Comparison of ENCODE assay signal across 7 mouse cellular contexts in genomic region chr14:52013771-52014219, GRCm38 (mm10). TPM values are rescaled to one million over a fixed set of nuclear protein-coding genes. Genes with fewer than 3 reads are reported as not detected.
A peak's percentile ranks its signal among the peaks of the same experiment; 100 is the strongest.
DNase-seq lines count a peak whose midpoint lies in the region; ATAC-seq and TF ChIP-seq lines count a peak whose summit lies in the region.

No protein-coding gene starts in this region.

- no peaks in the 10 kb centered on the region for H3K27me3 ChIP-seq in CH12.LX (replicated peaks)
- no peaks in the 10 kb centered on the region; the same call in 1 of the 2 replicates for H3K27me3 ChIP-seq in hindbrain, embryonic 10.5 days (ENCODE audit: insufficient read depth, poor library complexity, severe bottlenecking)
- no peaks in the 10 kb centered on the region for H3K27me3 ChIP-seq in liver, postnatal 0 days (ENCODE audit: insufficient read depth, low read length)
- no peaks in the 10 kb centered on the region for H3K27me3 ChIP-seq in splenic B cell, adult 2 months (ENCODE audit: control insufficient read depth, insufficient read depth, low read length, poor library complexity, severe bottlenecking)

- in situ Hi-C loops in CH12.LX (cut with MboI; ENCODE audit: low pct_ligation_motif_present, low pct_unique_long_range_greater_than_20kb, low sequenced_read_pairs) = no loop called here

- no peak for TF ChIP-seq CTCF in CH12.LX (conservative IDR thresholded peaks at IDR 0.05 in 1 of 2, IDR thresholded peaks at IDR 0.05 in 1 of 2; ENCODE audit: low read depth in 2 of 2, low read length in 2 of 2)
- TF ChIP-seq CTCF in liver, postnatal 0 days (IDR thresholded peaks at IDR 0.05; ENCODE audit: low read depth) = no peak

- peaks cover 5 to 26% of the 10 kb centered on the region in 2 experiments for H3K36me3 ChIP-seq in CH12.LX (replicated peaks in 1 of 2; ENCODE audit: control insufficient read depth in 1 of 2, insufficient read depth in 1 of 2, low read length in 1 of 2)
- H3K36me3 ChIP-seq in hindbrain, embryonic 10.5 days = peaks cover 15% of the 10 kb centered on the region
- 0 out of 2 replicates have a peak, but pooled peaks cover 7% of the 10 kb centered on the region for H3K36me3 ChIP-seq in liver, postnatal 0 days (replicated peaks; ENCODE audit: insufficient read depth, low read length)
- no peaks in the 10 kb centered on the region for H3K36me3 ChIP-seq in splenic B cell, adult 2 months (ENCODE audit: control insufficient read depth, insufficient read depth, low read length, poor library complexity, severe bottlenecking)

- TF ChIP-seq EP300 in CH12.LX (IDR thresholded peaks at IDR 0.05; ENCODE audit: low read length) = no peak
- TF ChIP-seq EP300 in liver, postnatal 0 days (IDR thresholded peaks at IDR 0.05; ENCODE audit: low read depth) = no peak

- no peak for TF ChIP-seq POLR2A in CH12.LX (IDR thresholded peaks at IDR 0.05; ENCODE audit: low read depth, low read length)

- peak overlapping the region; percentile 96; the same call in 1 of the 2 replicates for H3K9ac ChIP-seq in CH12.LX (ENCODE audit: insufficient read depth, low read depth)
- peak overlapping the region; percentile 74 for H3K9ac ChIP-seq in liver, postnatal 0 days (replicated peaks)

- H3K4me3 ChIP-seq in CH12.LX (replicated peaks in 1 of 3; ENCODE audit: low read depth in 2 of 3, low read length in 2 of 3, poor library complexity in 1 of 3) = no peak overlapping the region
- H3K4me3 ChIP-seq in hindbrain, embryonic 10.5 days = peak overlapping the region; percentile 80
- H3K4me3 ChIP-seq in liver, postnatal 0 days (ENCODE audit: low read depth, low read length) = peak overlapping the region; percentile 73

- no peak for TF ChIP-seq RAD21 in CH12.LX (IDR thresholded peaks at IDR 0.05; ENCODE audit: low read depth, low read length)

- dilution Hi-C loops in CH12.LX (cut with MboI; ENCODE audit: extremely low pct_ligation_motif_present, extremely low pct_unique_long_range_greater_than_20kb, low sequenced_read_pairs) = no loop called here

- peak overlapping the region; percentile 85 for H3K4me2 ChIP-seq in CH12.LX (ENCODE audit: insufficient read depth, low read depth, poor library complexity, severe bottlenecking)
- peak overlapping the region; percentile 92 for H3K4me2 ChIP-seq in liver, postnatal 0 days (ENCODE audit: low read depth, low read length)

- no peaks in the 10 kb centered on the region; the same call in 1 of the 2 replicates for H3K79me2 ChIP-seq in CH12.LX (replicated peaks; ENCODE audit: control insufficient read depth, extremely low read depth, insufficient read depth, poor library complexity, severe bottlenecking)

- H3K9me3 ChIP-seq in CH12.LX (replicated peaks; ENCODE audit: low read length) = no peaks in the 10 kb centered on the region
- H3K9me3 ChIP-seq in hindbrain, embryonic 10.5 days = no peaks in the 10 kb centered on the region
- H3K9me3 ChIP-seq in liver, postnatal 0 days (ENCODE audit: low read length) = no peaks in the 10 kb centered on the region

- peak; percentile 31 for ATAC-seq in liver, postnatal 0 days
- no peak; the same call in 1 of the 2 replicates for ATAC-seq in monocyte, adult 5-6 weeks (replicated peaks; ENCODE audit: insufficient number of reproducible peaks, low FRiP score, low TSS enrichment, poor library complexity, severe bottlenecking)

- no peak for DNase-seq in CH12.LX (ENCODE audit: extremely low read depth)
- peak; percentile 70 for DNase-seq in Muller cell, postnatal 12 days (ENCODE audit: inconsistent ontology term)
- peak; percentile 75 for DNase-seq in embryo, embryonic 11 days
- DNase-seq in hindbrain, embryonic 10.5 days (ENCODE audit: low spot score) = peak; percentile 71
- DNase-seq in liver, postnatal 0 days = peak; percentile 56
- DNase-seq in splenic B cell, adult 2 months (ENCODE audit: low read depth, low spot score) = peak; percentile 42

- WGBS in hindbrain, embryonic 10.5 days = 1% methylated on average over 24 of the region's 24 CpGs
- WGBS in liver, postnatal 0 days (ENCODE audit: insufficient replicate concordance) = 6% methylated on average over 23 of the region's 24 CpGs

- no peak overlapping the region for H3K27ac ChIP-seq in CH12.LX (ENCODE audit: insufficient read depth, low read depth)
- peak overlapping the region; percentile 100 for H3K27ac ChIP-seq in hindbrain, embryonic 10.5 days
- H3K27ac ChIP-seq in liver, postnatal 0 days (ENCODE audit: low read depth) = peak overlapping the region; percentile 80

- H3K4me1 ChIP-seq in CH12.LX (ENCODE audit: control insufficient read depth in 1 of 2, insufficient read depth in 2 of 2) = peaks cover 19 to 53% of the 10 kb centered on the region in 2 experiments
- H3K4me1 ChIP-seq in hindbrain, embryonic 10.5 days (replicated peaks) = peaks cover 86% of the 10 kb centered on the region
- peaks cover 31% of the 10 kb centered on the region for H3K4me1 ChIP-seq in liver, postnatal 0 days (ENCODE audit: insufficient read depth)

TF ChIP-seq in CH12.LX, 34 proteins besides CTCF, POLR2A, EP300 and RAD21:
- TF ChIP-seq NRF1 (IDR thresholded peaks at IDR 0.05; ENCODE audit: low read depth, low read length) (no peak), NELFE (IDR thresholded peaks at IDR 0.05; ENCODE audit: low read depth, low read length) (no peak), KAT2A (IDR thresholded peaks at IDR 0.05; ENCODE audit: insufficient replicate concordance, low read length) (no peak), ELF1 (IDR thresholded peaks at IDR 0.05; ENCODE audit: low read depth, low read length) (no peak), MAZ (IDR thresholded peaks at IDR 0.05; ENCODE audit: low read depth, low read length) (no peak), TCF12 (IDR thresholded peaks at IDR 0.05; ENCODE audit: low read depth, low read length) (no peak), MAFK (IDR thresholded peaks at IDR 0.05; ENCODE audit: insufficient replicate concordance, low read length) (no peak), CHD1 (IDR thresholded peaks at IDR 0.05; ENCODE audit: low read depth, low read length) (no peak), CHD2 (IDR thresholded peaks at IDR 0.05; ENCODE audit: low read length) (no peak), IRF4 (IDR thresholded peaks at IDR 0.05; ENCODE audit: low read depth, low read length) (no peak), PAX5 (IDR thresholded peaks at IDR 0.05; ENCODE audit: low read length) (no peak)

RNA-seq across cellular contexts. Expression of gene Tmem253, which starts 1.7 kb away (rescaled TPM):
- total RNA-seq in CH12.LX (2012; rRNA removed) (0.64 and 0.71 TPM in 2 replicates), CH12.LX (2014; rRNA removed) (not detected in 2 replicates)
- polyA plus RNA-seq in CH12.LX (2012; ENCODE audit: insufficient read length, low read depth) = 1.9 and 2.6 TPM in 2 replicates
- 0.80 and 1.0 TPM in 2 replicates for polyA plus RNA-seq in hindbrain, embryonic 10.5 days (2016; fragmentation: Nextera tagmentation; extraction: Ambion mirVana)
- 0.23 and 0.31 TPM in 2 replicates for polyA plus RNA-seq in liver, postnatal 0 days (2015; fragmentation: Nextera tagmentation; extraction: Ambion mirVana)
- total RNA-seq in monocyte, adult 5-6 weeks (2017) = 0.97 TPM in 1 of 3 replicates, not detected in the others

RNA-seq across cellular contexts. Expression of gene Zfp219, which starts 6.7 kb away (rescaled TPM):
- total RNA-seq in CH12.LX (2012; rRNA removed) (17.5 and 20.0 TPM in 2 replicates), CH12.LX (2014; rRNA removed) (11.5 and 15.8 TPM in 2 replicates)
- polyA plus RNA-seq in CH12.LX (2012; ENCODE audit: insufficient read length, low read depth) = 19.3 and 20.8 TPM in 2 replicates
- polyA plus RNA-seq in hindbrain, embryonic 10.5 days (2016; fragmentation: Nextera tagmentation; extraction: Ambion mirVana) = 74.3 and 83.6 TPM in 2 replicates
- 8.8 and 9.0 TPM in 2 replicates for polyA plus RNA-seq in liver, postnatal 0 days (2015; fragmentation: Nextera tagmentation; extraction: Ambion mirVana)
- total RNA-seq in monocyte, adult 5-6 weeks (2017) = 7.1 to 11.0 TPM (median 8.5 TPM) in 3 replicates

RNA-seq across cellular contexts. Expression of gene Olfr221, which starts 28.5 kb away (rescaled TPM):
- total RNA-seq in CH12.LX (2012; rRNA removed) = not detected in 2 replicates
- total RNA-seq in CH12.LX (2014; rRNA removed) = not detected in 2 replicates
- not detected in 2 replicates for polyA plus RNA-seq in CH12.LX (2012; ENCODE audit: insufficient read length, low read depth)
- not detected in 2 replicates for polyA plus RNA-seq in hindbrain, embryonic 10.5 days (2016; fragmentation: Nextera tagmentation; extraction: Ambion mirVana)
- not detected in 2 replicates for polyA plus RNA-seq in liver, postnatal 0 days (2015; fragmentation: Nextera tagmentation; extraction: Ambion mirVana)
- total RNA-seq in monocyte, adult 5-6 weeks (2017) = not detected in 3 replicates

RNA-seq across cellular contexts. Expression of gene Arhgef40, which starts 29.3 kb away (rescaled TPM):
- total RNA-seq in CH12.LX (2012; rRNA removed) = 3.8 and 8.9 TPM in 2 replicates
- 0.62 and 0.85 TPM in 2 replicates for total RNA-seq in CH12.LX (2014; rRNA removed)
- polyA plus RNA-seq in CH12.LX (2012; ENCODE audit: insufficient read length, low read depth) = 1.1 and 2.2 TPM in 2 replicates
- polyA plus RNA-seq in hindbrain, embryonic 10.5 days (2016; fragmentation: Nextera tagmentation; extraction: Ambion mirVana) = 100 and 106 TPM in 2 replicates
- 5.8 and 7.2 TPM in 2 replicates for polyA plus RNA-seq in liver, postnatal 0 days (2015; fragmentation: Nextera tagmentation; extraction: Ambion mirVana)
- 2.5 to 9.0 TPM (median 3.2 TPM) in 3 replicates for total RNA-seq in monocyte, adult 5-6 weeks (2017)

Comparison
In these comparisons a context has a peak if more than half of its experiments do, and no peak if none do; other contexts are left out.
1. H3K4me3 ChIP-seq: peak in hindbrain, embryonic 10.5 days (single experiment) and liver, postnatal 0 days (single experiment); none in CH12.LX (0 of 3).